Mouse (Mus musculus): Measurements from ENCODE around the gene Lpin1. TPM values are rescaled to one million over a fixed set of nuclear protein-coding genes. Genes with fewer than 3 reads are reported as not detected.

Lpin1 gene
- 0.89 TPM for polyA plus RNA-seq (2012; fragmentation: generic; extraction: Trizol)
- long read RNA-seq, experiment 1, full-length matches to known transcripts = 1 of 2 reads
- long read RNA-seq, experiment 1, partial matches to known transcripts = 0 of 2 reads
- long read RNA-seq, experiment 1, other reads (novel, unspliced or antisense) = 1 of 2 reads
- long read RNA-seq, experiment 2, full-length matches to known transcripts = 10 of 15 reads
- long read RNA-seq, experiment 2, partial matches to known transcripts = 1 of 15 reads
- long read RNA-seq, experiment 2, other reads (novel, unspliced or antisense) = 4 of 15 reads

- H3K79me2 ChIP-seq (ENCODE audit: control insufficient read depth, insufficient read depth) = no peaks in the 10 kb centered on the region
- no peaks in the 10 kb centered on the region for H3K36me3 ChIP-seq (ENCODE audit: control insufficient read depth, insufficient read depth)
- H3K27me3 ChIP-seq (ENCODE audit: control insufficient read depth, insufficient read depth, insufficient read length) = peaks cover 31% of the 10 kb centered on the region
- no peak within 1 kb of the TSS for H3ac ChIP-seq (ENCODE audit: control insufficient read depth, insufficient read length, low read depth)
- H3K79me3 ChIP-seq (ENCODE audit: low read depth) = no peaks in the 10 kb centered on the region
- TF ChIP-seq CEBPB (IDR thresholded peaks at IDR 0.05; ENCODE audit: low read depth) (no peak), FOSL1 (IDR thresholded peaks at IDR 0.05; ENCODE audit: insufficient read depth, low read length, poor library complexity, severe bottlenecking) (no peak), MYOG (IDR thresholded peaks at IDR 0.05; ENCODE audit: control insufficient read depth, extremely low read depth, insufficient read length) (no peak), MAX (IDR thresholded peaks at IDR 0.05) (no peak), CTCF (IDR thresholded peaks at IDR 0.05; ENCODE audit: control insufficient read depth, insufficient read depth, insufficient read length) (no peak), MYOD1 (IDR thresholded peaks at IDR 0.05; ENCODE audit: control insufficient read depth, insufficient read length, low read depth) (no peak), USF1 (IDR thresholded peaks at IDR 0.05; ENCODE audit: low read depth) (no peak)
- H3K4me3 ChIP-seq (ENCODE audit: insufficient read depth, poor library complexity, severe bottlenecking) = no peak within 1 kb of the TSS
These were observed at the start of gene Lpin1 for GRCm38 (mm10) chr12:16610936-16611335. Gene Lpin1 (minus strand): TSS chr12:16610966.

- no peak overlapping the region for H3K4me3 ChIP-seq (ENCODE audit: insufficient read depth, poor library complexity, severe bottlenecking)
- H3K79me2 ChIP-seq (ENCODE audit: control insufficient read depth, insufficient read depth) = no peaks in the 10 kb centered on the region
- no peak overlapping the region for H3ac ChIP-seq (ENCODE audit: control insufficient read depth, insufficient read length, low read depth)
- H3K27me3 ChIP-seq (ENCODE audit: control insufficient read depth, insufficient read depth, insufficient read length) = peaks cover 59% of the 10 kb centered on the region
- TF ChIP-seq MYOD1 (IDR thresholded peaks at IDR 0.05; ENCODE audit: control insufficient read depth, insufficient read length, low read depth) (no peak), USF1 (IDR thresholded peaks at IDR 0.05; ENCODE audit: low read depth) (no peak), CEBPB (IDR thresholded peaks at IDR 0.05; ENCODE audit: low read depth) (no peak), MYOG (IDR thresholded peaks at IDR 0.05; ENCODE audit: control insufficient read depth, extremely low read depth, insufficient read length) (no peak), FOSL1 (IDR thresholded peaks at IDR 0.05; ENCODE audit: insufficient read depth, low read length, poor library complexity, severe bottlenecking) (no peak), MAX (IDR thresholded peaks at IDR 0.05) (no peak), CTCF (IDR thresholded peaks at IDR 0.05; ENCODE audit: control insufficient read depth, insufficient read depth, insufficient read length) (no peak)
- no peaks in the 10 kb centered on the region for H3K36me3 ChIP-seq (ENCODE audit: control insufficient read depth, insufficient read depth)
- H3K79me3 ChIP-seq (ENCODE audit: low read depth) = no peaks in the 10 kb centered on the region
These were observed 46.4 kb upstream of the Lpin1 start for GRCm38 (mm10) chr12:16656906-16657875.

GRCm38 (mm10) chr12:16655604-16656003 is 44.8 kb upstream of the Lpin1 start:
- Histone ChIP-seq H3K79me2 (ENCODE audit: control insufficient read depth, insufficient read depth) (no peaks in the 10 kb centered on the region), H3K36me3 (ENCODE audit: control insufficient read depth, insufficient read depth) (no peaks in the 10 kb centered on the region), H3K27me3 (ENCODE audit: control insufficient read depth, insufficient read depth, insufficient read length) (peaks cover 59% of the 10 kb centered on the region), H3K79me3 (ENCODE audit: low read depth) (no peaks in the 10 kb centered on the region), H3ac (ENCODE audit: control insufficient read depth, insufficient read length, low read depth) (no peak overlapping the region), H3K4me3 (ENCODE audit: insufficient read depth, poor library complexity, severe bottlenecking) (no peak overlapping the region)
- TF ChIP-seq CTCF (IDR thresholded peaks at IDR 0.05; ENCODE audit: control insufficient read depth, insufficient read depth, insufficient read length) (no peak), MAX (IDR thresholded peaks at IDR 0.05) (no peak), MYOD1 (IDR thresholded peaks at IDR 0.05; ENCODE audit: control insufficient read depth, insufficient read length, low read depth) (no peak), MYOG (IDR thresholded peaks at IDR 0.05; ENCODE audit: control insufficient read depth, extremely low read depth, insufficient read length) (no peak), FOSL1 (IDR thresholded peaks at IDR 0.05; ENCODE audit: insufficient read depth, low read length, poor library complexity, severe bottlenecking) (no peak), CEBPB (IDR thresholded peaks at IDR 0.05; ENCODE audit: low read depth) (no peak), USF1 (IDR thresholded peaks at IDR 0.05; ENCODE audit: low read depth) (no peak)

GRCm38 (mm10) chr12:16653332-16654093 is 42.7 kb upstream of the Lpin1 start, which contains the start of gene Ntsr2:
Gene Ntsr2 (plus strand): TSS chr12:16653382.
- no peak within 1 kb of the TSS for H3K4me3 ChIP-seq (ENCODE audit: insufficient read depth, poor library complexity, severe bottlenecking)
- no peak for TF ChIP-seq USF1 (IDR thresholded peaks at IDR 0.05; ENCODE audit: low read depth)
- no peak for TF ChIP-seq MYOD1 (IDR thresholded peaks at IDR 0.05; ENCODE audit: control insufficient read depth, insufficient read length, low read depth)
- TF ChIP-seq CEBPB (IDR thresholded peaks at IDR 0.05; ENCODE audit: low read depth) = no peak
- TF ChIP-seq MAX (IDR thresholded peaks at IDR 0.05) = no peak
- no peak for TF ChIP-seq MYOG (IDR thresholded peaks at IDR 0.05; ENCODE audit: control insufficient read depth, extremely low read depth, insufficient read length)
- no peak for TF ChIP-seq FOSL1 (IDR thresholded peaks at IDR 0.05; ENCODE audit: insufficient read depth, low read length, poor library complexity, severe bottlenecking)
- TF ChIP-seq CTCF (IDR thresholded peaks at IDR 0.05; ENCODE audit: control insufficient read depth, insufficient read depth, insufficient read length) = no peak
- peaks cover 56% of the 10 kb centered on the region for H3K27me3 ChIP-seq (ENCODE audit: control insufficient read depth, insufficient read depth, insufficient read length)
- H3ac ChIP-seq (ENCODE audit: control insufficient read depth, insufficient read length, low read depth) = no peak within 1 kb of the TSS
- no peaks in the 10 kb centered on the region for H3K79me3 ChIP-seq (ENCODE audit: low read depth)
- no peaks in the 10 kb centered on the region for H3K79me2 ChIP-seq (ENCODE audit: control insufficient read depth, insufficient read depth)
- no peaks in the 10 kb centered on the region for H3K36me3 ChIP-seq (ENCODE audit: control insufficient read depth, insufficient read depth)

GRCm38 (mm10) chr12:16649819-16650218 is 39.1 kb upstream of the Lpin1 start:
- Histone ChIP-seq H3K27me3 (ENCODE audit: control insufficient read depth, insufficient read depth, insufficient read length) (peaks cover 63% of the 10 kb centered on the region), H3K79me2 (ENCODE audit: control insufficient read depth, insufficient read depth) (no peaks in the 10 kb centered on the region), H3K36me3 (ENCODE audit: control insufficient read depth, insufficient read depth) (no peaks in the 10 kb centered on the region)

More at GRCm38 (mm10) chr12:16649819-16650218, 39.1 kb upstream of the Lpin1 start:
- no peak overlapping the region for H3ac ChIP-seq (ENCODE audit: control insufficient read depth, insufficient read length, low read depth)
- H3K4me3 ChIP-seq (ENCODE audit: insufficient read depth, poor library complexity, severe bottlenecking) = no peak overlapping the region
- no peaks in the 10 kb centered on the region for H3K79me3 ChIP-seq (ENCODE audit: low read depth)
- TF ChIP-seq USF1 (IDR thresholded peaks at IDR 0.05; ENCODE audit: low read depth) (no peak), CTCF (IDR thresholded peaks at IDR 0.05; ENCODE audit: control insufficient read depth, insufficient read depth, insufficient read length) (no peak), MAX (IDR thresholded peaks at IDR 0.05) (no peak), MYOG (IDR thresholded peaks at IDR 0.05; ENCODE audit: control insufficient read depth, extremely low read depth, insufficient read length) (no peak), MYOD1 (IDR thresholded peaks at IDR 0.05; ENCODE audit: control insufficient read depth, insufficient read length, low read depth) (no peak), CEBPB (IDR thresholded peaks at IDR 0.05; ENCODE audit: low read depth) (no peak), FOSL1 (IDR thresholded peaks at IDR 0.05; ENCODE audit: insufficient read depth, low read length, poor library complexity, severe bottlenecking) (no peak)

Data from C2C12 (cell line).